Mouse (Mus musculus) liver, adult 2 months (tissue): ENCODE measurements around the gene Chst14. TPM values are rescaled to one million over a fixed set of nuclear protein-coding genes. Genes with fewer than 3 reads are reported as not detected.

Experiments used
- DNase-seq: peaks from one replicate; pipeline ENCODE4 v3.0.0-alpha.2; 2011; ENCODE audit warnings: low read depth, low spot score; ENCODE audit errors: extremely low read depth
- H3K27ac ChIP-seq: fragments of 200-500 bp; replicated peaks from 2 replicates; pipeline ENCODE4 v1.5.1; 2012; ENCODE audit warnings: low read depth, mild to moderate bottlenecking, control low read depth, inconsistent platforms, low read length; ENCODE audit not compliant: insufficient read depth
- H3K27me3 ChIP-seq: fragments of 200-500 bp; 2 replicates; pipeline ENCODE4 v1.6.1; 2012; ENCODE audit warnings: mild to moderate bottlenecking, moderate library complexity, low read length, inconsistent platforms; ENCODE audit not compliant: control insufficient read depth, insufficient read depth
- H3K36me3 ChIP-seq: fragments of 200-500 bp; 2 replicates; pipeline ENCODE4 v1.6.1; 2012; ENCODE audit warnings: low read length, inconsistent platforms; ENCODE audit not compliant: control insufficient read depth, insufficient read depth
- H3K4me1 ChIP-seq: fragments of 200-500 bp; 2 replicates; pipeline ENCODE4 v1.6.1; 2011; ENCODE audit warnings: low read length; ENCODE audit not compliant: control insufficient read depth, insufficient read depth
- H3K4me3 ChIP-seq: fragments of 200-500 bp; 2 replicates; pipeline ENCODE4 v1.5.1; 2011; ENCODE audit warnings: low read depth, mild to moderate bottlenecking, control low read depth, low read length, moderate library complexity; ENCODE audit not compliant: insufficient read depth
- H3K79me2 ChIP-seq: fragments of 200-500 bp; 2 replicates; pipeline ENCODE4 v1.6.1; 2012; ENCODE audit warnings: inconsistent platforms, mild to moderate bottlenecking, low read length, moderate library complexity; ENCODE audit not compliant: control insufficient read depth, insufficient read depth
- H3K9ac ChIP-seq: fragments of 200-500 bp; 2 replicates; pipeline ENCODE4 v1.6.1; 2012; ENCODE audit warnings: low read depth, mild to moderate bottlenecking, control low read depth, inconsistent platforms, low read length
- CTCF ChIP-seq: fragments of 200-500 bp; IDR thresholded peaks from 2 replicates; pipeline ENCODE4 v1.5.1; 2011; ENCODE audit warnings: low read depth, low read length, control low read depth
- POLR2A ChIP-seq: fragments of 200-500 bp; IDR thresholded peaks from 2 replicates; pipeline ENCODE4 v1.6.1; 2011; ENCODE audit warnings: low read length, control low read depth; ENCODE audit not compliant: insufficient read depth; ENCODE audit errors: extremely low read depth
- WGBS: fragments of 180-500 bp; shearing (Covaris S2); methylation state at CpG from one replicate; pipeline ENCODE4 v1.1.7; 2018; 5-methylcytosine and 5-hydroxymethylcytosine counted together
- polyA plus RNA-seq: library from polyadenylated mRNA; depleted of rRNA; stranded (reverse); fragments of >200 nt; gene quantifications from 2 replicates; pipeline ENCODE4 v1.2.3, GENCODE M21; 2012
- total RNA-seq: library from RNA; depleted of rRNA; stranded (reverse); fragments of >200 nt; gene quantifications from 2 replicates; pipeline ENCODE4 v1.2.3, GENCODE M21; 2014

Chst14 gene
- total and polyA plus RNA-seq, 2 experiments, result 0.55 to 1.8 TPM

- Histone ChIP-seq H3K27ac (peak overlapping the region; percentile 69), H3K4me3 (peak overlapping the region; percentile 88), H3K4me1 (peaks cover 6% of the 10 kb centered on the region), H3K9ac (peak overlapping the region; percentile 97), H3K27me3 (0 out of 2 replicates have a peak, but pooled peaks cover 9% of the 10 kb centered on the region), H3K36me3 (no peaks in the 10 kb centered on the region), H3K79me2 (peaks cover 20% of the 10 kb centered on the region; the same call in 1 of the 2 replicates)
- peak; percentile 76 for DNase-seq
- under 1% methylated on average over 108 of the region's 120 CpGs for WGBS
- no peak for TF ChIP-seq CTCF
- TF ChIP-seq POLR2A, result peak; percentile 22; the same call in 1 of the 2 replicates
Measured at GRCm38 (mm10) chr2:118901175-118902031, 24.9 kb upstream of the Chst14 start.

GRCm38 (mm10) chr2:118902051-118903025, 24.0 kb upstream of the Chst14 start:
- Histone ChIP-seq H3K4me1 (peaks cover 6% of the 10 kb centered on the region), H3K27ac (no peak overlapping the region; the same call in 1 of the 2 replicates), H3K79me2 (peaks cover 22% of the 10 kb centered on the region; the same call in 1 of the 2 replicates), H3K27me3 (0 out of 2 replicates have a peak, but pooled peaks cover 3% of the 10 kb centered on the region), H3K36me3 (no peaks in the 10 kb centered on the region), H3K9ac (peak overlapping the region; percentile 97), H3K4me3 (peak overlapping the region; percentile 88)
- 1% methylated on average over 103 of the region's 106 CpGs for WGBS
- no peak for DNase-seq
- peak; percentile 41 for TF ChIP-seq CTCF
- no peak for TF ChIP-seq POLR2A

DNA sequence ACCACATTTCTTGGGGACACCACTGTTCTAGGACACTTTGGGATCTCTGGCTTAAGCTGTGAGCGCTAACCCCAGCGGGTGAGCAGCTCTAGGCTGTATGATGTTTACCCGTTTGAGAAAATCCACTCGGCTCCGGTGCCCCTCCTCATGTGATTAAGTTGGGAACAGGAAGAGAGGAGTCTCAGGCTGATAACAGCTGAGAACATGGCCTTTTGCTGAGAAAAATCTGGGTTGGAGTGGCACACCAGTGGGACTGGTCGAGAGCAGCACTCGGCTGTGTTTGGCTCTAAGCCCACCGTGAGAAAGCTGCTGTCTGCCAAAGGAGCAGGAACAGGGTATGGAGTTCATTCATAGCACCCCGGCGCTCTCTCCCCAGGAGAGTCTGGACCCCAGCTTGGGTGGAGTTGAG, 23.0 kb upstream of the Chst14 start:
- no peak for DNase-seq
- no peaks in the 10 kb centered on the region for H3K27me3 ChIP-seq
- TF ChIP-seq CTCF, result no peak
- no peak for TF ChIP-seq POLR2A
- peaks cover 8% of the 10 kb centered on the region for H3K4me1 ChIP-seq
- H3K27ac ChIP-seq, result no peak overlapping the region
- WGBS, result 17% methylated on average over 10 of the region's 10 CpGs
- peaks cover 26% of the 10 kb centered on the region; the same call in 1 of the 2 replicates for H3K79me2 ChIP-seq
- no peak overlapping the region for H3K9ac ChIP-seq
- no peaks in the 10 kb centered on the region for H3K36me3 ChIP-seq
- no peak overlapping the region for H3K4me3 ChIP-seq

DNA sequence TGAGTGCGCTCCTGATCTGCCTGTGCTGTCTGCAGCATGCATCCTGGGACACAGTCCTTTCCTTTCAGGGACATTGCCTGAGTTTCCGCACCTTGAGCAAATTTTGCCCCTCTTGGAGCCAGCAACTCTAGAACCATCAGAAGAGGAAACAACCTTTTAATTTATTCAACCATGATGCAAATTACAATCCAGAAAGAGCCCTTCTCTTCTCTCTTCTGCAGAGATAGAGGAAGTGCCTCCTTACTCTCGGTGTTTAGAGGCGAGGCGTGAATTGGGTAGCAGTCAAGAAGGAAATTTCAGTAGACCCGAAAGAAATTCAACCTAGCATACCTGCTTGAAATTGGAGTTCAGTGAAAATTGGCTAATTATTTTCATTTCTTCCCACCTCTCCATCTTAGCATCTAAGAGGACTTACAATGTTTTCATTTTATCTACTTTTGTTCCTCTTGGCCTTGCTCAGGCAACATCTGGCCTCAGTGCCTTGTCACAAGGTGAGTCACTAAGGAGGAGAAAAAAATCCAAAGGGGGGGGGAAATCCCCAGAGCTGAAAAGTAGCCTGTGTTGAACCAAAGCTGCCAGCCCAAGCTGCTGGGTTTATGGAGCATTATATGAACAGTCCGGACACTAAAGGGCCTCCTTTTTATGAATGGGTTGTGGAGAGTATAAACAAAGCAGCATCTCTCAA, 20.7 kb upstream of the Chst14 start:
- DNase-seq, result no peak
- TF ChIP-seq POLR2A (no peak), CTCF (no peak)
- WGBS, result 77% methylated on average over 7 of the region's 7 CpGs
- no peaks in the 10 kb centered on the region for H3K27me3 ChIP-seq
- no peak overlapping the region for H3K9ac ChIP-seq
- no peak overlapping the region for H3K27ac ChIP-seq
- peaks cover 5% of the 10 kb centered on the region for H3K4me1 ChIP-seq
- H3K4me3 ChIP-seq, result no peak overlapping the region
- peaks cover 37% of the 10 kb centered on the region; the same call in 1 of the 2 replicates for H3K79me2 ChIP-seq
- H3K36me3 ChIP-seq, result no peaks in the 10 kb centered on the region

GRCm38 (mm10) chr2:118906118-118906492, 20.2 kb upstream of the Chst14 start:
- Histone ChIP-seq H3K27me3 (no peaks in the 10 kb centered on the region), H3K36me3 (no peaks in the 10 kb centered on the region), H3K9ac (no peak overlapping the region), H3K4me3 (no peak overlapping the region), H3K27ac (no peak overlapping the region), H3K4me1 (peaks cover 6% of the 10 kb centered on the region), H3K79me2 (peaks cover 37% of the 10 kb centered on the region; the same call in 1 of the 2 replicates)
- WGBS, result 94% methylated on average over 5 of the region's 5 CpGs
- DNase-seq, result no peak
- TF ChIP-seq CTCF, result no peak
- no peak for TF ChIP-seq POLR2A
